Mouse (Mus musculus) heart, postnatal 0 days (tissue): Measurements from ENCODE around the gene Ttc25.

ENCODE experiments used
- CTCF ChIP-seq: IDR thresholded peaks from 2 replicates; pipeline ENCODE4 v1.5.1; 2016; ENCODE audit warnings: antibody characterized with exemption, control low read depth, low read depth
- EP300 ChIP-seq: IDR thresholded peaks from 2 replicates; pipeline ENCODE4 v1.6.1; 2016; ENCODE audit warnings: antibody characterized with exemption, low read depth

DNA sequence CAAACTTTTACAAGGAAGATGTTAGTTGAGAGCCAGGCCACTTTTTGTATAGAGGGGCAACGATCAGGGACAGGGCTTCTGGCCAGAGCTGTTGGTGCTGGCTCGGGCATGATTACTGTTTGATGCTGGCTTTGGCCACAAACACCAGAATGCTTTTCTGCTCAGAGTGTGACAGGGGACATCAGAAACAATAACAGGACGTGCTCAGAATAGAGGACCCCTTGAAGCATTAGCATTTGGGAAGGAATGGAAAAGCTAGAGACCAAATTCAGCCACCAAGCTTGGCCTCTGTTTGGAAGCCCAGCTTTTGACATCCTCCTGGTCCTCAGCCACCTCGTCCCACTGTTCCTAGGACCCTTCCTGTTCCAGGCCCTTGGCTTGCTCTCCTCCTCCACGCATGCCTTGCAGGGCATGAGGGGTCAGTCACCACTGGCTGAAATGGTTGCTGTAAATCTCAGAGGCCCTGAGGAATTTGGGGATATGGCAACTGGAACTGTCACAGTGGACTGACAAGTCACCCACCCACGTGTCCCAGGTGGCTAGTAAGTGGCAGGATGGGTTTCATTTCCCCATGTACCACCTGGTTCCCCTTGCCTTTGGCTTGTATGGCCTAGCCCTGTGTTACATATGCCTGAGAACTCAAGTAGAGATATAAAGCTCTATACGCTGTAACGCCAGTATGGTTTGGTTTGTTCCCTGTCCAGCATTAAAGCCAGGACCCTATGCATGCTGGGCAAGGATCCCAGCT is 32.6 kb downstream of the Ttc25 start:
- no peak for TF ChIP-seq CTCF
- no peak for TF ChIP-seq EP300
